In genomic region chr2:145850779-145851178, GRCm38 (mm10) we compare ENCODE assay signal across 9 mouse cellular contexts. TPM values are rescaled to one million over a fixed set of nuclear protein-coding genes. Genes with fewer than 3 reads are reported as not detected.
DNase-seq lines count a peak whose midpoint lies in the region; ATAC-seq and TF ChIP-seq lines count a peak whose summit lies in the region.
"Had no signal": no experiment of that assay in that cellular context is flagged by ENCODE, and none has a peak within 500 bp of the region (broad histone marks: within the 10 kb centered on the region; RNA-seq: fewer than 3 reads in every experiment).

No protein-coding gene starts in this region.

- H3K27ac ChIP-seq in gastrocnemius, adult 2 months: peak overlapping the region; percentile 79
- peak overlapping the region; percentile 38; the same call in 1 of the 2 replicates for H3K27ac ChIP-seq in midbrain, embryonic 10.5 days (replicated peaks)
- no peak overlapping the region for H3K27ac ChIP-seq in midbrain, embryonic 15.5 days
- peak overlapping the region; percentile 86 for H3K27ac ChIP-seq in olfactory bulb, adult 2 months (ENCODE audit: insufficient read depth, low read depth, low read length)
- H3K27ac ChIP-seq in forebrain, embryonic 15.5 days (replicated peaks): no peak overlapping the region

- TF ChIP-seq POLR2A in olfactory bulb, adult 2 months (IDR thresholded peaks at IDR 0.05; ENCODE audit: insufficient read depth, low read depth, low read length): no peak

- no peak for ATAC-seq in midbrain, embryonic 15.5 days (replicated peaks)
- ATAC-seq in megakaryocyte-erythroid progenitor cell, adult 5-6 weeks (replicated peaks; ENCODE audit: low FRiP score, low TSS enrichment, poor library complexity, severe bottlenecking): no peak
- no peak for ATAC-seq in forebrain, embryonic 15.5 days (replicated peaks)

- no peaks in the 10 kb centered on the region for H3K9me3 ChIP-seq in midbrain, embryonic 10.5 days (replicated peaks)
- no peaks in the 10 kb centered on the region for H3K9me3 ChIP-seq in midbrain, embryonic 15.5 days
- no peaks in the 10 kb centered on the region for H3K9me3 ChIP-seq in forebrain, embryonic 15.5 days

- H3K4me1 ChIP-seq in midbrain, embryonic 10.5 days: peaks cover 22% of the 10 kb centered on the region
- H3K4me1 ChIP-seq in midbrain, embryonic 15.5 days: no peaks in the 10 kb centered on the region
- peaks cover 6% of the 10 kb centered on the region for H3K4me1 ChIP-seq in olfactory bulb, adult 2 months (ENCODE audit: control insufficient read depth, insufficient read depth, low read length)
- no peaks in the 10 kb centered on the region for H3K4me1 ChIP-seq in forebrain, embryonic 15.5 days

- WGBS in midbrain, embryonic 10.5 days: 55% methylated on average over 4 of the region's 4 CpGs
- 61% methylated on average over 4 of the region's 4 CpGs for WGBS in midbrain, embryonic 15.5 days
- WGBS in olfactory bulb, adult 2 months: 27% methylated on average over 4 of the region's 4 CpGs
- 63% methylated on average over 4 of the region's 4 CpGs for WGBS in forebrain, embryonic 15.5 days

- intact Hi-C loops in gastrocnemius, adult 2 months (cut with DNase I): no loop called here
- intact Hi-C loops in left cerebral cortex, postnatal 14 days (cut with DNase I): no loop called here

- no peaks in the 10 kb centered on the region for H3K27me3 ChIP-seq in midbrain, embryonic 10.5 days (ENCODE audit: low read depth, poor library complexity, severe bottlenecking)
- H3K27me3 ChIP-seq in midbrain, embryonic 15.5 days (replicated peaks): no peaks in the 10 kb centered on the region
- H3K27me3 ChIP-seq in forebrain, embryonic 15.5 days: no peaks in the 10 kb centered on the region

- no peak overlapping the region for H3K4me2 ChIP-seq in midbrain, embryonic 15.5 days
- H3K4me2 ChIP-seq in forebrain, embryonic 15.5 days (replicated peaks): no peak overlapping the region

- no peak overlapping the region for H3K9ac ChIP-seq in midbrain, embryonic 15.5 days
- H3K9ac ChIP-seq in forebrain, embryonic 15.5 days (replicated peaks): no peak overlapping the region

- DNase-seq in gastrocnemius, adult 2 months: no peak
- DNase-seq in gastrocnemius, adult 8-10 months (ENCODE audit: low spot score in 2 of 2): no peak
- no peak for DNase-seq in midbrain, embryonic 10.5 days (ENCODE audit: low spot score)
- peak; percentile 30 to 59 for DNase-seq in left cerebral cortex, postnatal 14 days (ENCODE audit: low spot score in 2 of 2)
- DNase-seq: kidney, postnatal 10 days had no signal

- no peak for TF ChIP-seq CTCF in gastrocnemius, adult 2 months (IDR thresholded peaks at IDR 0.05)
- TF ChIP-seq CTCF in olfactory bulb, adult 2 months (IDR thresholded peaks at IDR 0.05; ENCODE audit: insufficient read depth, low read depth, low read length): no peak

- H3K36me3 ChIP-seq in midbrain, embryonic 10.5 days: no peaks in the 10 kb centered on the region
- H3K36me3 ChIP-seq in midbrain, embryonic 15.5 days (replicated peaks): no peaks in the 10 kb centered on the region
- H3K36me3 ChIP-seq in forebrain, embryonic 15.5 days: no peaks in the 10 kb centered on the region

- H3K4me3 ChIP-seq in gastrocnemius, adult 2 months: no peak overlapping the region
- no peak overlapping the region for H3K4me3 ChIP-seq in midbrain, embryonic 10.5 days
- H3K4me3 ChIP-seq in midbrain, embryonic 15.5 days: no peak overlapping the region
- H3K4me3 ChIP-seq in olfactory bulb, adult 2 months (ENCODE audit: insufficient read depth, low read depth, low read length): no peak overlapping the region
- no peak overlapping the region for H3K4me3 ChIP-seq in forebrain, embryonic 15.5 days

RNA-seq across cellular contexts. Expression of gene Naa20, which starts 51.1 kb away (rescaled TPM):
- total RNA-seq in gastrocnemius, adult 2 months (2021): 10 to 100 TPM; 53.5 to 69.1 TPM
- 10 to 100 TPM; 48.5 to 56.4 (median 53.6) TPM for total RNA-seq in gastrocnemius, adult 8-10 months (2022)
- polyA plus RNA-seq in midbrain, embryonic 10.5 days (2016; fragmentation: Nextera tagmentation; extraction: Ambion mirVana): 150 and 151 TPM in 2 replicates
- 116 and 120 TPM in 2 replicates for polyA plus RNA-seq in midbrain, embryonic 15.5 days (2015; fragmentation: Nextera tagmentation; extraction: Ambion mirVana)
- 10 to 100 TPM; 72.3 to 79.3 TPM for total RNA-seq in left cerebral cortex, postnatal 14 days (2021)
- polyA plus RNA-seq in olfactory bulb, adult 2 months (2012; ENCODE audit: insufficient read depth, insufficient read length, low replicate concordance, missing spikeins): not detected in 2 replicates
- 60.2 and 63.9 TPM in 2 replicates for total RNA-seq in megakaryocyte-erythroid progenitor cell, adult 5-6 weeks (2014; fragmentation: Nextera tagmentation)
- total RNA-seq in megakaryocyte-erythroid progenitor cell, adult 5-6 weeks (2017): 55.0 and 65.7 TPM in 2 replicates
- polyA plus RNA-seq in forebrain, embryonic 15.5 days (2015; fragmentation: Nextera tagmentation; extraction: Ambion mirVana): 124 TPM in 2 replicates

Comparison
In these comparisons a context has a peak if more than half of its experiments do, and no peak if none do; other contexts are left out.
1. H3K27ac ChIP-seq: peak in gastrocnemius, adult 2 months (single experiment), midbrain, embryonic 10.5 days (single experiment) and olfactory bulb, adult 2 months (single experiment); none in midbrain, embryonic 15.5 days (single experiment) and forebrain, embryonic 15.5 days (single experiment).
2. DNase-seq: peak in left cerebral cortex, postnatal 14 days (2 of 2); none in gastrocnemius, adult 2 months (single experiment), gastrocnemius, adult 8-10 months (0 of 2) and midbrain, embryonic 10.5 days (single experiment).